Mouse (Mus musculus) MEL (cell line): Measurements from ENCODE around the gene Ipmk. TPM values are rescaled to one million over a fixed set of nuclear protein-coding genes. Genes with fewer than 3 reads are reported as not detected.

Source experiments
- DNase-seq: peaks from one replicate; pipeline ENCODE4 v3.0.0; 2011; ENCODE audit warnings: low read depth, low spot score
- H3K27ac ChIP-seq: 2 replicates; pipeline ENCODE4 v1.5.1; 2012; ENCODE audit warnings: low read depth, mild to moderate bottlenecking, control low read depth, low read length, moderate library complexity; ENCODE audit not compliant: control insufficient read depth
- H3K27me3 ChIP-seq, 2 experiments: fragments of 150-350 bp in 1 of 2; sonication (generic) in 1 of 2; 2 replicates each; pipeline ENCODE4 v1.6.1; 2012; ENCODE audit warnings: low read length in 2 of 2, mild to moderate bottlenecking in 2 of 2, improper control_type of control experiment in 1 of 2, moderate library complexity in 1 of 2; ENCODE audit not compliant: insufficient read depth in 2 of 2, control insufficient read depth in 1 of 2
- H3K36me3 ChIP-seq, 2 experiments: 2 replicates each; pipeline ENCODE4 v1.6.1; 2012 to 2014; ENCODE audit warnings: low read length in 2 of 2, improper control_type of control experiment in 1 of 2, inconsistent platforms in 1 of 2, mild to moderate bottlenecking in 1 of 2; ENCODE audit not compliant: insufficient read depth in 2 of 2, control insufficient read depth in 1 of 2
- H3K4me1 ChIP-seq, 2 experiments: fragments of 150-350 bp in 1 of 2; sonication (generic) in 1 of 2; 2 replicates each; pipeline ENCODE4 v1.6.1; 2012; ENCODE audit warnings: low read length in 2 of 2, improper control_type of control experiment in 1 of 2, mild to moderate bottlenecking in 1 of 2; ENCODE audit not compliant: insufficient read depth in 2 of 2, control insufficient read depth in 1 of 2
- H3K4me3 ChIP-seq, 2 experiments: fragments of 150-350 bp in 1 of 2; sonication (generic) in 1 of 2; 2 replicates each; pipeline ENCODE4 v1.5.1; 2012; ENCODE audit warnings: low read depth in 2 of 2, low read length in 2 of 2, mild to moderate bottlenecking in 2 of 2, moderate library complexity in 2 of 2, control low read depth in 1 of 2, improper control_type of control experiment in 1 of 2; ENCODE audit not compliant: control insufficient read depth in 1 of 2, insufficient read depth in 1 of 2
- H3K79me2 ChIP-seq: 2 replicates; pipeline ENCODE4 v1.6.1; 2012; ENCODE audit warnings: mild to moderate bottlenecking, low read length, moderate library complexity; ENCODE audit not compliant: control insufficient read depth, poor library complexity, insufficient read depth
- H3K9ac ChIP-seq: 2 replicates; pipeline ENCODE4 v1.6.1; 2012; ENCODE audit warnings: low read depth, mild to moderate bottlenecking, control low read depth, low read length, moderate library complexity; ENCODE audit not compliant: control insufficient read depth, poor library complexity, severe bottlenecking
- H3K9me3 ChIP-seq: fragments of 150-350 bp; sonication (generic); replicated peaks from 2 replicates; pipeline ENCODE4 v1.6.1; 2012; ENCODE audit warnings: mild to moderate bottlenecking, low read length, improper control_type of control experiment, moderate library complexity; ENCODE audit not compliant: insufficient read depth
- CHD1 ChIP-seq: IDR thresholded peaks from 2 replicates; pipeline ENCODE4 v1.6.1; 2012; ENCODE audit warnings: low read depth, mild to moderate bottlenecking, inconsistent platforms, low read length, improper control_type of control experiment
- CTCF ChIP-seq, 3 experiments: IDR thresholded peaks in 2 of 3; conservative IDR thresholded peaks in 1 of 3; 2 replicates each; pipeline ENCODE4 v1.5.1; 2011 to 2012; ENCODE audit warnings: low read length in 3 of 3, low read depth in 2 of 3, mild to moderate bottlenecking in 2 of 3, improper control_type of control experiment in 1 of 3, inconsistent platforms in 1 of 3, mixed read lengths in 1 of 3, moderate library complexity in 1 of 3; ENCODE audit not compliant: control insufficient read depth in 1 of 3, insufficient read depth in 1 of 3, poor library complexity in 1 of 3, severe bottlenecking in 1 of 3
- E2F4 ChIP-seq: IDR thresholded peaks from 2 replicates; pipeline ENCODE4 v1.6.1; 2011; ENCODE audit warnings: low read depth, low read length, improper control_type of control experiment, borderline replicate concordance
- ELF1 ChIP-seq: IDR thresholded peaks from 2 replicates; pipeline ENCODE4 v1.6.1; 2014; ENCODE audit warnings: low read depth, mild to moderate bottlenecking, inconsistent platforms, low read length, improper control_type of control experiment, moderate library complexity
- EP300 ChIP-seq, 2 experiments: IDR thresholded peaks; 2 replicates each; pipeline ENCODE4 v1.6.1; 2011; ENCODE audit warnings: improper control_type of control experiment in 2 of 2, low read length in 2 of 2, low read depth in 1 of 2, mild to moderate bottlenecking in 1 of 2
- GATA1 ChIP-seq: IDR thresholded peaks from 2 replicates; pipeline ENCODE4 v1.6.1; 2011; ENCODE audit warnings: low read depth, low read length, improper control_type of control experiment
- HCFC1 ChIP-seq: IDR thresholded peaks from 2 replicates; pipeline ENCODE4 v1.6.1; 2012; ENCODE audit warnings: low read depth, mild to moderate bottlenecking, inconsistent platforms, low read length, improper control_type of control experiment, moderate library complexity
- KAT2A ChIP-seq: conservative IDR thresholded peaks from 2 replicates; pipeline ENCODE4 v1.6.1; 2012; ENCODE audit warnings: low read depth, low read length, improper control_type of control experiment, inconsistent platforms
- MAX ChIP-seq: IDR thresholded peaks from 2 replicates; pipeline ENCODE4 v1.6.1; 2011; ENCODE audit warnings: low read length, improper control_type of control experiment
- MEF2A ChIP-seq: IDR thresholded peaks from 2 replicates; pipeline ENCODE4 v1.6.1; 2014; ENCODE audit warnings: low read depth, mild to moderate bottlenecking, inconsistent platforms, low read length, improper control_type of control experiment; ENCODE audit not compliant: poor library complexity, insufficient replicate concordance, severe bottlenecking; ENCODE audit errors: extremely low read depth
- MXI1 ChIP-seq: IDR thresholded peaks from 2 replicates; pipeline ENCODE4 v1.6.1; 2011; ENCODE audit warnings: mild to moderate bottlenecking, low read depth, low read length, improper control_type of control experiment
- MYB ChIP-seq: IDR thresholded peaks from 2 replicates; pipeline ENCODE4 v1.6.1; 2011; ENCODE audit warnings: mild to moderate bottlenecking, low read depth, low read length, improper control_type of control experiment
- MYC ChIP-seq: IDR thresholded peaks from 2 replicates; pipeline ENCODE4 v1.6.1; 2011; ENCODE audit warnings: low read depth, mild to moderate bottlenecking, low read length, improper control_type of control experiment, moderate library complexity
- NELFE ChIP-seq: IDR thresholded peaks from 2 replicates; pipeline ENCODE4 v1.6.1; 2011; ENCODE audit warnings: low read depth, low read length, improper control_type of control experiment
- NRF1 ChIP-seq: IDR thresholded peaks from 2 replicates; pipeline ENCODE4 v1.6.1; 2014; ENCODE audit warnings: low read depth, mild to moderate bottlenecking, inconsistent platforms, low read length, improper control_type of control experiment, moderate library complexity; ENCODE audit not compliant: poor library complexity, insufficient read depth, severe bottlenecking
- POLR2A ChIP-seq, 2 experiments: IDR thresholded peaks; 2 replicates each; pipeline ENCODE4 v1.6.1; 2011 to 2012; ENCODE audit warnings: low read length in 2 of 2, mild to moderate bottlenecking in 2 of 2, control low read depth in 1 of 2, improper control_type of control experiment in 1 of 2, low read depth in 1 of 2, moderate library complexity in 1 of 2; ENCODE audit not compliant: control insufficient read depth in 1 of 2, insufficient read depth in 1 of 2, poor library complexity in 1 of 2
- POLR2AphosphoS2 ChIP-seq: IDR thresholded peaks from 2 replicates; pipeline ENCODE4 v1.6.1; 2011; ENCODE audit warnings: low read length, improper control_type of control experiment
- RCOR1 ChIP-seq: IDR thresholded peaks from 2 replicates; pipeline ENCODE4 v1.6.1; 2012; ENCODE audit warnings: low read depth, mild to moderate bottlenecking, inconsistent platforms, low read length, improper control_type of control experiment
- SIN3A ChIP-seq: IDR thresholded peaks from 2 replicates; pipeline ENCODE4 v1.6.1; 2012; ENCODE audit warnings: low read length, improper control_type of control experiment, inconsistent platforms
- SMC3 ChIP-seq: IDR thresholded peaks from 2 replicates; pipeline ENCODE4 v1.6.1; 2011; ENCODE audit warnings: low read depth, low read length, improper control_type of control experiment
- TBP ChIP-seq: IDR thresholded peaks from 2 replicates; pipeline ENCODE4 v1.8.0; 2011; ENCODE audit warnings: low read depth, low read length, improper control_type of control experiment
- USF2 ChIP-seq, 2 experiments: IDR thresholded peaks; 2 replicates each; pipeline ENCODE4 v1.6.1; 2011 to 2012; ENCODE audit warnings: improper control_type of control experiment in 2 of 2, low read length in 2 of 2, borderline replicate concordance in 1 of 2, inconsistent platforms in 1 of 2, low read depth in 1 of 2, mild to moderate bottlenecking in 1 of 2; ENCODE audit not compliant: insufficient read depth in 1 of 2
- ZKSCAN1 ChIP-seq: IDR thresholded peaks from 2 replicates; pipeline ENCODE4 v1.6.1; 2012; ENCODE audit warnings: low read depth, mild to moderate bottlenecking, inconsistent platforms, low read length, improper control_type of control experiment, moderate library complexity
- ZNF384 ChIP-seq: IDR thresholded peaks from 2 replicates; pipeline ENCODE4 v1.6.1; 2012; ENCODE audit warnings: low read depth, mild to moderate bottlenecking, inconsistent platforms, low read length, improper control_type of control experiment
- polyA plus RNA-seq, 2 experiments: library from polyadenylated mRNA; stranded (reverse) in 1 of 2; unstranded in 1 of 2; fragments of >175 nt in 1 of 2; fragments of >200 nt in 1 of 2; gene quantifications; 2 replicates each; pipeline versions ENCODE4 v1.2.1 to v1.2.4; 2012; ENCODE audit warnings: low replicate concordance in 2 of 2, low read depth in 1 of 2; ENCODE audit not compliant: insufficient read length in 2 of 2, insufficient read depth in 1 of 2, missing spikeins in 1 of 2
- total RNA-seq: library from RNA; depleted of rRNA; stranded (reverse); fragments of 300-350 nt; gene quantifications from 2 replicates; pipeline ENCODE4 v1.2.3, GENCODE M21; 2012

Gene Ipmk
- total and polyA plus RNA-seq, 3 experiments: 21.0 to 36.7 TPM; not detected in 1

- H3K79me2 ChIP-seq: 0 out of 2 replicates have a peak, but pooled peaks cover 3% of the 10 kb centered on the region
- TF ChIP-seq CHD1 (no peak), EP300 (IDR thresholded peaks at IDR 0.05; ENCODE audit: low read depth in 1 of 2, low read length in 2 of 2) (no peak), MAX (no peak), POLR2AphosphoS2 (no peak), NELFE (no peak), SMC3 (no peak), SIN3A (no peak), RCOR1 (no peak), GATA1 (no peak), TBP (no peak), CTCF (IDR thresholded peaks at IDR 0.05 in 2 of 3, conservative IDR thresholded peaks at IDR 0.05 in 1 of 3; ENCODE audit: control insufficient read depth in 1 of 3, insufficient read depth in 1 of 3, low read depth in 2 of 3, low read length in 3 of 3, poor library complexity in 1 of 3, severe bottlenecking in 1 of 3) (no peak), ELF1 (no peak), KAT2A (no peak), POLR2A (IDR thresholded peaks at IDR 0.05; ENCODE audit: control insufficient read depth in 1 of 2, insufficient read depth in 1 of 2, low read depth in 1 of 2, low read length in 2 of 2, poor library complexity in 1 of 2) (no peak), MXI1 (no peak), ZKSCAN1 (no peak), NRF1 (no peak), E2F4 (no peak)
These were observed 21.9 kb downstream of the Ipmk start for GRCm38 (mm10) chr10:71369466-71369865.

DNA sequence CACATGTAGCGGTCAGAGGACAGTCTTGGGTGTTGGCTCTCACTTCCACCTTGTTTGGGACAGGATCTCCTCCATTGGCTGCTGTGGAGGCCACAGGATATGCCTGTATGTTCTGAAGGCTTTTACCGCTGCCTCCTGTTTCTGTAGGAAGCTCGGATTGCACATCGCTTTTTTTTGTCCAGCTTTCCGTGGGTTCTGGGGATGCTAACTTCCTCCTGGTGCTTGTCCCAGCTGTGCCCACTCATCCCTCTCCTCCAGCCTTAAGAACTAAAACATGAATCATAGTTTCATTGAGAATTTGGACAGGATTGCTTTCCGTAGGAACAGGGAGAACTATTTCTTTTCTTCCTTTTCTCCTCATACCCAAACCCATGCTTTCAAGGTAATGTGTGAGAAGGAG lies 24.3 kb downstream of the Ipmk start:
- H3K9ac ChIP-seq: no peak overlapping the region
- no peaks in the 10 kb centered on the region for H3K27me3 ChIP-seq
- TF ChIP-seq EP300 (IDR thresholded peaks at IDR 0.05; ENCODE audit: low read depth in 1 of 2, low read length in 2 of 2): no peak
- TF ChIP-seq MYC: no peak
- TF ChIP-seq MYB: no peak
- TF ChIP-seq POLR2AphosphoS2: no peak
- TF ChIP-seq NELFE: no peak
- TF ChIP-seq TBP: no peak
- TF ChIP-seq ZNF384: no peak
- no peak for TF ChIP-seq MEF2A
- TF ChIP-seq CHD1: no peak
- no peak for TF ChIP-seq ZKSCAN1
- no peak for TF ChIP-seq SIN3A
- no peak for TF ChIP-seq HCFC1
- no peak for TF ChIP-seq USF2 (IDR thresholded peaks at IDR 0.05; ENCODE audit: borderline replicate concordance in 1 of 2, insufficient read depth in 1 of 2, low read depth in 1 of 2, low read length in 2 of 2)
- peaks cover 0 to 7% of the 10 kb centered on the region in 2 experiments; a peak in 2 of 4 replicates for H3K36me3 ChIP-seq
- no peak overlapping the region for H3K4me3 ChIP-seq
- H3K4me1 ChIP-seq: no peaks in the 10 kb centered on the region
- no peak for DNase-seq
- H3K27ac ChIP-seq: no peak overlapping the region
- H3K79me2 ChIP-seq: 0 out of 2 replicates have a peak, but pooled peaks cover 3% of the 10 kb centered on the region
- H3K9me3 ChIP-seq: no peaks in the 10 kb centered on the region

More at GRCm38 (mm10) chr10:71369466-71369865, 21.9 kb downstream of the Ipmk start:
- no peak for DNase-seq
- Histone ChIP-seq H3K4me1 (no peaks in the 10 kb centered on the region), H3K4me3 (no peak overlapping the region), H3K9me3 (no peaks in the 10 kb centered on the region), H3K27ac (no peak overlapping the region), H3K36me3 (peaks cover 0 to 7% of the 10 kb centered on the region in 2 experiments; a peak in 2 of 4 replicates), H3K9ac (no peak overlapping the region), H3K27me3 (no peaks in the 10 kb centered on the region)
